Mouse (Mus musculus): ENCODE results near the gene Cldn13. TPM values are rescaled to one million over a fixed set of nuclear protein-coding genes. Genes with fewer than 3 reads are reported as not detected.
A peak's percentile ranks its signal among the peaks of the same experiment; 100 is the strongest.
"Not testable (repeated sequence)": the region's sequence is repeated elsewhere in the genome, so short reads cannot be mapped to it uniquely, and the experiment has no call there.

Cldn13 gene
- 2.1 and 2.5 TPM in 2 replicates for polyA plus RNA-seq (2016; fragmentation: Nextera tagmentation; extraction: Ambion mirVana)

GRCm38 (mm10) chr5:134915311-134915710 lies at the start of gene Cldn13:
TSS of gene Cldn13 (minus strand) at chr5:134915526.
- Histone ChIP-seq H3K27me3 (peaks cover 10% of the 10 kb centered on the region), H3K9ac (replicated peaks) (no peak within 1 kb of the TSS), H3K27ac (no peak within 1 kb of the TSS), H3K4me2 (no peak within 1 kb of the TSS), H3K4me3 (replicated peaks) (no peak within 1 kb of the TSS), H3K4me1 (replicated peaks) (no peaks in the 10 kb centered on the region), H3K9me3 (no peaks in the 10 kb centered on the region), H3K36me3 (no peaks in the 10 kb centered on the region)
- 75% methylated on average over 8 of the region's 8 CpGs for WGBS
- ATAC-seq (ENCODE audit: insufficient number of reproducible peaks, insufficient read depth, low FRiP score, low TSS enrichment, low read depth), result no peak

DNA sequence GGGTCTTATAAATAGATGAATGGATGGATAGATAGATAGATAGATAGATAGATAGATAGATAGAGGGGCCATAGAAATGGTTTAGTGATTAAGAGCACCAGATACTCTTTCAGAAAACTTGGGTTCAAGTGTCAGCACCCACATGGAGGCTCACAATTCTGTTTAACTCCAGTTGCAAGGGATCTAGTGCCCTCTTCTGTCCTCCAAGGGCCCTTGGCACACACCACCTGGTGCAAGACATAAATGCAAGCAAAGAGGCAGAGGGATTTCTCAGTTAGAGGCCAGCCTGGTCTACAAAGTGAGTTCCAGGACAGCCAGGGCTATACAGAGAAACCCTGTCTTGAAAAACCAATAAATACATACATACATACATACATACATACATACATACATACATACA lies 49.3 kb upstream of the Cldn13 start:
- H3K4me3 ChIP-seq (replicated peaks); H3K27me3 ChIP-seq; H3K27ac ChIP-seq; H3K9ac ChIP-seq (replicated peaks); H3K4me2 ChIP-seq; H3K9me3 ChIP-seq; ATAC-seq (ENCODE audit: insufficient number of reproducible peaks, insufficient read depth, low FRiP score, low TSS enrichment, low read depth); H3K36me3 ChIP-seq: not testable (repeated sequence)
- H3K4me1 ChIP-seq (replicated peaks), result peaks cover 18% of the 10 kb centered on the region

DNA sequence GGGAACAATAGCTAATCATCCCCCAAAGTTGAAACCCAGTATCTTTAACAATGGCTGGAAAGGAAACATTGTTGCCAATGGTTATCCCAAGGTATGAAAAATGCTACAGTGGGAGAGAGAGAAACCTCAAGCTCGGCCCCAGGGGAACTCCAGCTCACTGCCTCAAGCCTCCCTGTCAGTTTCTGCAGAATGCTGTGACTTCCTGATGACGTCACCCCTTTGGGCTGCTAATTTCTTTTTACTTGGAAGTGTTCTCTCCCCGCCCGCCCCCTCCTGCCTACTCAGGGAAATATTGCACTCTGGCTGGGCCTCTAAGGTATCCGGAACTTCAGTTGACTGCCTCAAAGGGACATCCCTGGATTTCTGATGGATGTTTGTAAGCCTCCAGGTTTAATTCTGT lies 48.2 kb upstream of the Cldn13 start:
- Histone ChIP-seq H3K9ac (replicated peaks) (no peak overlapping the region), H3K4me1 (replicated peaks) (peaks cover 18% of the 10 kb centered on the region), H3K4me2 (no peak overlapping the region), H3K27ac (no peak overlapping the region), H3K27me3 (peaks cover 4% of the 10 kb centered on the region; the same call in 1 of the 2 replicates), H3K9me3 (no peaks in the 10 kb centered on the region), H3K4me3 (replicated peaks) (no peak overlapping the region), H3K36me3 (no peaks in the 10 kb centered on the region)
- 36% methylated on average over 5 of the region's 5 CpGs for WGBS
- ATAC-seq (ENCODE audit: insufficient number of reproducible peaks, insufficient read depth, low FRiP score, low TSS enrichment, low read depth), result no peak

DNA sequence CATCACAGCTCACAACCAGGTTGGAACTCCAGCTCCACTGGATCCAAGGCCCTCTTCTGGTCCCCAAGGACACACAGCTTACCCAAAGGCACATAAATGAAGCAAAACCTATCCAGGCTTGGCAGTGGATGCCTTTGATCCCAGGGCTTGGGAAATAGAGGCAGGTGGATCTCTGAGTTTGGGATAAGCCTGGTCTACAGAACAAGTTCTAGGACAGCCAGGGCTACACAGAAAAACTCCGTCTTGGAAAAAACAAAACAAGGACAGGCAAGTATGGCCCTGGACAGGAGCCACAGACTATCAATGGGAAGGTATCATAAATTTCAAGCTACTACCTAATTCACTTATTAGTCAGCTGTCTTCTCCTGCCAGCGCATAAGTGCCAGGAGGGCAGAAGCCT lies 46.2 kb upstream of the Cldn13 start:
- 93% methylated on average over 2 of the region's 2 CpGs for WGBS
- Histone ChIP-seq H3K27me3 (peaks cover 4% of the 10 kb centered on the region; the same call in 1 of the 2 replicates), H3K4me1 (replicated peaks) (peaks cover 14% of the 10 kb centered on the region), H3K36me3 (no peaks in the 10 kb centered on the region), H3K27ac (no peak overlapping the region), H3K4me2 (no peak overlapping the region), H3K4me3 (replicated peaks) (no peak overlapping the region), H3K9me3 (no peaks in the 10 kb centered on the region), H3K9ac (replicated peaks) (no peak overlapping the region)
- no peak for ATAC-seq (ENCODE audit: insufficient number of reproducible peaks, insufficient read depth, low FRiP score, low TSS enrichment, low read depth)

- Histone ChIP-seq H3K36me3 (no peaks in the 10 kb centered on the region), H3K4me2 (no peak overlapping the region), H3K27ac (no peak overlapping the region), H3K9me3 (no peaks in the 10 kb centered on the region), H3K9ac (replicated peaks) (no peak overlapping the region), H3K4me3 (replicated peaks) (no peak overlapping the region), H3K4me1 (replicated peaks) (peaks cover 5% of the 10 kb centered on the region; the same call in 1 of the 2 replicates), H3K27me3 (no peaks in the 10 kb centered on the region)
- 80% methylated on average over 2 of the region's 2 CpGs for WGBS
- ATAC-seq (ENCODE audit: insufficient number of reproducible peaks, insufficient read depth, low FRiP score, low TSS enrichment, low read depth), result no peak
These were observed 45.1 kb upstream of the Cldn13 start for GRCm38 (mm10) chr5:134960430-134960829.

DNA sequence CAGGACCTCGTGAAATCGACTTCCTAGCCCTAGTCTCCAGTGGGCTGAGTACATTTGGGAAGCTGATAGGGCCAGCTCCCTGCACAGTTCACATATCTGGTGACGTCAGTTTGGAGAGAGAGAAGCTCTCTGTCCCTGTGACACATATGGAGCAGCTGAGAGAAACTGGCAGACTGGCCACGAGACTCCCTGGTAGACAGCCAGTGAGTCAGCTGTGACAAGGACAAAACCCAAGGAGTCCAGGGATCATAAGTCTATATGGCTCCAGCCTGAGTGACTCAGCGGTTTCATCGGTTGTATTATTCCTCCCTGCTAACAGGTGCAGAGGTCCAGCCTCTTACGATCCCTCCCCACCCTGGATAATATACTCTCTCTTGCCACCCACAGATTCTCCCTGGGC lies 43.8 kb upstream of the Cldn13 start:
- H3K4me3 ChIP-seq (replicated peaks), result no peak overlapping the region
- ATAC-seq (ENCODE audit: insufficient number of reproducible peaks, insufficient read depth, low FRiP score, low TSS enrichment, low read depth), result no peak
- WGBS, result 75% methylated on average over 7 of the region's 7 CpGs

DNA sequence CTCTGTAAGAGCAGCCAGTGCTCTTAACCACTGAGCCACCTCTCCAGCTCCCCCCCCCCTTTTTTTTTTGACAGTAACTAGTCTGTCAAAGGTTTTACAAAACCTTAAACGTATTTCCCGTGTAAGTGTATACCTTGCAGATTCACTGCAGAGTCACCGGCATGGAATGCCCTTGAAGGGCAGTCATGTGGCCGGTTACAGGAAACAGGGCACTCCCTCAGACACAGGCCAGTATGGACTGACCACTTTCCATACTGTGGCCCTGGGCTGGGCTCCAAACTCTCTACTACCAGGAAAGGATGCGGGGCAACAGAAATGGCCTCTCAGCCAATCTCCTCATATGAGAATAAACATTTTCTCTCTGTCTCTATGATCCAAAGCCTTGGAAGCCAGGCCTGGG lies 40.2 kb upstream of the Cldn13 start:
- Histone ChIP-seq H3K4me3 (replicated peaks) (no peak overlapping the region), H3K4me1 (replicated peaks) (peaks cover 20% of the 10 kb centered on the region), H3K36me3 (no peaks in the 10 kb centered on the region), H3K27ac (no peak overlapping the region), H3K9ac (replicated peaks) (no peak overlapping the region), H3K4me2 (no peak overlapping the region), H3K27me3 (peaks cover 11% of the 10 kb centered on the region), H3K9me3 (no peaks in the 10 kb centered on the region)
- ATAC-seq (ENCODE audit: insufficient number of reproducible peaks, insufficient read depth, low FRiP score, low TSS enrichment, low read depth), result no peak
- 85% methylated on average over 5 of the region's 5 CpGs for WGBS

More for the DNA sequence above, 43.8 kb upstream of the Cldn13 start:
- H3K9me3 ChIP-seq, result no peaks in the 10 kb centered on the region
- peaks cover 5% of the 10 kb centered on the region; the same call in 1 of the 2 replicates for H3K4me1 ChIP-seq (replicated peaks)
- H3K9ac ChIP-seq (replicated peaks), result no peak overlapping the region
- no peak overlapping the region for H3K27ac ChIP-seq
- no peaks in the 10 kb centered on the region for H3K27me3 ChIP-seq
- no peak overlapping the region for H3K4me2 ChIP-seq
- no peaks in the 10 kb centered on the region for H3K36me3 ChIP-seq

DNA sequence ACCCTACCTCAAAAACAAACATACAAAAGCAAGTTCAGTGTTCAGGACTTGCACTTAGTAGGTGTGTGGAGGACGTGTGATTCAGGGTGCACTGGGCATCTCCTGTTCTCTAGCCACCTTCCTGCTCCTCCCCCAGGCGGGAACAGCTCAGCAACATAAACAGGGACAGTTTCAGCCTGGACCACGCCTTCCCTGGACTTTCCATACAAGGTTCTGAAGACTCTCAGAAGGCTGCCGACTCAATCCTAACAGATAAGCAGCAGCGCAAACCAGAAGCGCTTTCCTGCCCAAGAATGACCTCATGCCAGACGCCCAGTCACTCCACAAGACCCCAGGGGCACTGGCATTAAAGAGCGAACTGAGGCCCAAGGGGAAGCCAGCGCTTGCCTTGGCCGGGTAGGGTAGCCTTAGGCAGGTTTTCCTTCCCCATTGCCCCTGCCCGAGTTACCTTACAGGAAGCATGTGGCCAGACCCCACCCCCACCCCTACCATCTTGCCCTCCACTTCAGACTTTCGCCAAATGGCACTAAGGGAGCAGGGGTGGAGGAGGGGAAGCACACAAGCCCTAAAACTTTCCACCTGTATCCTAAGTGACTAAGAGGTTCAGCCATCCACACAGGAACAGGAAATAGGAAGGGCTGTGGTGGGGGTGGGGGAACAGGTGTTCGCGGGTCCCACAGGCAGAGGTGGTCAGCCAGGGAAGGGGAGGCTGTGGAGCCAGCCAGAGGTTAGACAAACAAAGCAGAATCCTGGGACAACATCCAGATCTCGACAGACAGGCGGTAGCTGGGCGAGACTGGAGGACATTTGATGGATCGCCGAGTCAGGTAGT lies 35.9 kb upstream of the Cldn13 start:
- Histone ChIP-seq H3K27ac (no peak overlapping the region), H3K4me2 (peak overlapping the region; percentile 38), H3K9ac (replicated peaks) (no peak overlapping the region), H3K27me3 (peaks cover 37% of the 10 kb centered on the region), H3K9me3 (no peaks in the 10 kb centered on the region), H3K36me3 (no peaks in the 10 kb centered on the region), H3K4me3 (replicated peaks) (no peak overlapping the region), H3K4me1 (replicated peaks) (peaks cover 27% of the 10 kb centered on the region)
- no peak for ATAC-seq (ENCODE audit: insufficient number of reproducible peaks, insufficient read depth, low FRiP score, low TSS enrichment, low read depth)
- WGBS, result 19% methylated on average over 19 of the region's 19 CpGs

DNA sequence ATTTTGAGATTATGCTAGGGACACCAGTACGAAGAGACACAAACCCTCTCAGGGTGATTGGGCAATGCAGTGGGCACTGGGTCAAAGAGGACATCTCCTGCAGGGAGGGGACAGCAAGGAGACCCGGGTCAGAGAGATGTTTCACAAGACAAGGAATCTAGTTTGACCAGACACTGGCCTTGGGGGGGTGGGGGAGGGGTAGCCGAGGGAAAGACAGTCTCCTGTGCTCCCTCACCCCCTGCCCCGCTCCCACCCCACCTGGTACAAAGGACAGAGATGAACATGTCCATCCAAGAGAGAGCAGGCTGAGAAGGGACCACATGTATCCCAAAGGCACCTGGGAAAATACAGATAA lies 32.7 kb upstream of the Cldn13 start:
- Histone ChIP-seq H3K36me3 (no peaks in the 10 kb centered on the region), H3K4me3 (replicated peaks) (no peak overlapping the region), H3K9me3 (no peaks in the 10 kb centered on the region), H3K27ac (no peak overlapping the region), H3K27me3 (peaks cover 64% of the 10 kb centered on the region), H3K9ac (replicated peaks) (no peak overlapping the region), H3K4me2 (no peak overlapping the region), H3K4me1 (replicated peaks) (peaks cover 33% of the 10 kb centered on the region)
- ATAC-seq (ENCODE audit: insufficient number of reproducible peaks, insufficient read depth, low FRiP score, low TSS enrichment, low read depth), result no peak
- 58% methylated on average over 4 of the region's 4 CpGs for WGBS

GRCm38 (mm10) chr5:134947420-134948084 lies 32.2 kb upstream of the Cldn13 start:
- no peak overlapping the region for H3K4me3 ChIP-seq (replicated peaks)
- peaks cover 64% of the 10 kb centered on the region for H3K27me3 ChIP-seq
- WGBS, result 54% methylated on average over 5 of the region's 5 CpGs
- H3K4me2 ChIP-seq, result no peak overlapping the region
- H3K9ac ChIP-seq (replicated peaks), result no peak overlapping the region
- peaks cover 33% of the 10 kb centered on the region for H3K4me1 ChIP-seq (replicated peaks)
- no peaks in the 10 kb centered on the region for H3K36me3 ChIP-seq
- no peak for ATAC-seq (ENCODE audit: insufficient number of reproducible peaks, insufficient read depth, low FRiP score, low TSS enrichment, low read depth)
- H3K27ac ChIP-seq, result no peak overlapping the region
- no peaks in the 10 kb centered on the region for H3K9me3 ChIP-seq

- H3K27me3 ChIP-seq, result peaks cover 60% of the 10 kb centered on the region
- no peak for ATAC-seq (ENCODE audit: insufficient number of reproducible peaks, insufficient read depth, low FRiP score, low TSS enrichment, low read depth)
- peaks cover 31% of the 10 kb centered on the region for H3K4me1 ChIP-seq (replicated peaks)
- peak within 1 kb of the TSS; percentile 31; the same call in 1 of the 2 replicates for H3K9ac ChIP-seq (replicated peaks)
- H3K9me3 ChIP-seq, result no peaks in the 10 kb centered on the region
- no peak within 1 kb of the TSS for H3K27ac ChIP-seq
- H3K4me3 ChIP-seq (replicated peaks), result peak within 1 kb of the TSS; percentile 28
- peak within 1 kb of the TSS; percentile 42 for H3K4me2 ChIP-seq
- no peaks in the 10 kb centered on the region for H3K36me3 ChIP-seq
- WGBS, result 8% methylated on average over 11 of the region's 11 CpGs
These were observed 31.5 kb upstream of the Cldn13 start, which contains the start of gene Cldn4 for GRCm38 (mm10) chr5:134946857-134947255. TSS of gene Cldn4 (minus strand) at chr5:134946934.

Data from limb, embryonic 12.5 days (tissue).